Mouse (Mus musculus): ENCODE results near the gene Ntf3. TPM values are rescaled to one million over a fixed set of nuclear protein-coding genes. Genes with fewer than 3 reads are reported as not detected.

Gene Ntf3
- polyA plus RNA-seq (2015; fragmentation: Nextera tagmentation; extraction: Ambion mirVana), result 15.2 and 15.8 TPM in 2 replicates

DNA sequence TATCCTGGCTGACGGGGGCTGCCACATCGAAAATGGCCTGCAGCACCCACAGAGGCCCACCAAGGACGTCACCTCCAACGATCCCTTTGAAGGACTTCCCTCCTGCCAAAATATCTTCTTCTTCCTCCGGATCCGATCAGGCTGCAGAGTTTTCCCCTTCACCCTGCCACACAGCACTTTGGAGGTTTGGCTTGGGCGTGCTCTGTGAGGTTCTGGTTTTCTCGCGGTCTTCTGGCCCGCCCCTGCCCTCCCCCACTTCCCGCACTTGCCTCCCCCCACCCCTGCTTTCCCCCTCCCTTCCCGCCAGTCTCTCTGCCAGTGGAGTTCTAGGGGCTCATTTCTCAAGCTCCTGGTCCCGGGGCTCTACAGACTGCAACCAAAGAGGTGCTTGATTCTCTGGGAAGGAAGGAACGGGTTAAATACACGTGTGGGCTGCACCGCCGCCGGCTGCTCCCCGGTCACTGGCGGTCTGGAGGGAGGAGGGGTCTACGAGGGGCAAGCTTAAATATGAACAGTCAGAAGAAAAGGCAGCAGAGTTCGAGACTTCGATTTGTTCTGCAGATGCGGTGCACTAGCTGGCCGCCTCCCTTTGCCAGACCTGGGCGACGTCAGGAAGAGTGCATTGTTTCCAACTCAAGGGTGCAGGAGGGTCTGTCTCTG, at the start of gene Ntf3:
Gene Ntf3 (minus strand): TSS at position 363 of the 660 bp plus-strand sequence.
- peak within 1 kb of the TSS; percentile 58 for H3K4me3 ChIP-seq (ENCODE audit: low read length)
- WGBS, result 0% methylated on average over 27 of the region's 27 CpGs
- ATAC-seq (ENCODE audit: low FRiP score, low TSS enrichment), result 0 out of 2 replicates have a peak, but pooled peaks have one; percentile 8
- peak within 1 kb of the TSS; percentile 44 for H3K9ac ChIP-seq (replicated peaks; ENCODE audit: low read length)
- H3K36me3 ChIP-seq (ENCODE audit: insufficient read depth, low read length), result no peaks in the 10 kb centered on the region
- H3K9me3 ChIP-seq (ENCODE audit: low read length), result no peaks in the 10 kb centered on the region
- peak within 1 kb of the TSS; percentile 77 for H3K4me2 ChIP-seq (replicated peaks; ENCODE audit: low read depth, low read length)
- H3K4me1 ChIP-seq (ENCODE audit: insufficient read depth, low read length), result peaks cover 51% of the 10 kb centered on the region
- no peaks in the 10 kb centered on the region for H3K27me3 ChIP-seq (ENCODE audit: insufficient read depth, low read length)
- peak within 1 kb of the TSS; percentile 35; the same call in 1 of the 2 replicates for H3K27ac ChIP-seq (ENCODE audit: low read length)

DNA sequence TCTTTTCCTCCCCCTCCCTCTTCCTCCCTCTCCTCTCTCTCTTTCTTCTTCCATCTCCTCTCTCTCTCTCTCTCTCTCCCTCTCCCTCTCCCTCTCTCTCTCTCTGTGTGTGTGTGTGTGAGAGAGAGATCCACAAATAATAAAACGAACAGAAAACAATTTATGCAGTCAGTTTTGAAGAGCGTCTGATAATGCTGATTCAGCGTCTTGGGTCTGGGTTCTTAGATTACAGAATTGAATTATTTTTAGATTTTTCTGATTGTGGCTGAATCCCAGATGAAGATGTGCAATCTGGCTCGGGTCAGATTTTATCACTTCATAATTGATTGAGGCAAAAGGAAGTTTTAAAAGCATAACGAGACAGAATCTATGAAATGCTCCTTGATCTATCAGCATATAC, 46.6 kb upstream of the Ntf3 start:
- WGBS, result 67% methylated on average over 5 of the region's 5 CpGs
- ATAC-seq (ENCODE audit: low FRiP score, low TSS enrichment), result no peak
- no peaks in the 10 kb centered on the region for H3K4me1 ChIP-seq (ENCODE audit: insufficient read depth, low read length)
- H3K9me3 ChIP-seq (ENCODE audit: low read length), result no peaks in the 10 kb centered on the region
- H3K4me2 ChIP-seq (replicated peaks; ENCODE audit: low read depth, low read length), result no peak overlapping the region
- H3K9ac ChIP-seq (replicated peaks; ENCODE audit: low read length), result no peak overlapping the region
- no peaks in the 10 kb centered on the region for H3K27me3 ChIP-seq (ENCODE audit: insufficient read depth, low read length)
- H3K4me3 ChIP-seq (ENCODE audit: low read length), result no peak overlapping the region
- no peaks in the 10 kb centered on the region for H3K36me3 ChIP-seq (ENCODE audit: insufficient read depth, low read length)
- H3K27ac ChIP-seq (ENCODE audit: low read length), result no peak overlapping the region

DNA sequence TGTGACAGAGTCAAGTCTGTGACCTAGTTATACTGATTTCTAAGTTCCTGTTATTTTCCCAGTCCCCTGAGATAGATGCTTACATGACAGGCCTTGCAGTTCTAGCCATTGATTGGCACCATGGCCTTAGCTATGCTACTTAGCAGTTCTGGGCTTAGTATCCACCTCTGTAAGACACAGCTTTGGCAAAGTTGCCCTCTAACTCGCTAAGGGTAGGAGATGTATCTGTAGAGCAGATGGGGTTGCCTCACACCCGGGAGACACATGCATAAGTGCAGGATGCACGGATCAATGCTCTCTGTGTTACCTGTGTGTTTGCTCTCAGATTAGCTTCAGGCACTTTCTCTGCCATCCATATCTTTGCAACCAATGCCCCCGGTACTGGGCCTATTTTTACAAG, 36.7 kb upstream of the Ntf3 start:
- no peak overlapping the region for H3K27ac ChIP-seq (ENCODE audit: low read length)
- no peaks in the 10 kb centered on the region for H3K27me3 ChIP-seq (ENCODE audit: insufficient read depth, low read length)
- no peak overlapping the region for H3K4me3 ChIP-seq (ENCODE audit: low read length)
- WGBS, result 56% methylated on average over 4 of the region's 4 CpGs
- H3K9me3 ChIP-seq (ENCODE audit: low read length), result no peaks in the 10 kb centered on the region
- H3K36me3 ChIP-seq (ENCODE audit: insufficient read depth, low read length), result no peaks in the 10 kb centered on the region
- 0 out of 2 replicates have a peak, but pooled peaks have one; percentile 26 for ATAC-seq (ENCODE audit: low FRiP score, low TSS enrichment)
- no peak overlapping the region for H3K4me2 ChIP-seq (replicated peaks; ENCODE audit: low read depth, low read length)
- peaks cover 10% of the 10 kb centered on the region; the same call in 1 of the 2 replicates for H3K4me1 ChIP-seq (ENCODE audit: insufficient read depth, low read length)
- H3K9ac ChIP-seq (replicated peaks; ENCODE audit: low read length), result no peak overlapping the region

DNA sequence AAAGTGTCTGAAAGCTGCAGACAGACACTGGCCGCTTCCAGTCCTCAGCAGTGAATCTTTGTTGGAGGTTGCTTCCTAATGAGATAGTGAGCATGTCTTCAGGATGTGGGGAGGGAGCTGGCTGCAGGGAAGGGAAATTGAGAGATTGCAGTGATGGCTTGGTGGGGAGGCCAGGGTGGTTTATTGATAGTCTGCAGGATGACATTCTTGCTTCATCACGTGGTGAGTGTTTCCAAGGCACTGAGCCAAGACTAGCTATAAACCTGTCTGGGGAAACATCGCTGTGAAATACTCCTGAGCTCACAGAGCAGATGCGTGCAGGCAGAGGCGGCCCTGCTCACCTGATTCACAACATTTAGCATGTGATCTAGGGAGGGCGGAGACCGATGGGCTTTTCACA, 36.2 kb upstream of the Ntf3 start:
- H3K27me3 ChIP-seq (ENCODE audit: insufficient read depth, low read length), result no peaks in the 10 kb centered on the region
- H3K4me3 ChIP-seq (ENCODE audit: low read length), result no peak overlapping the region
- H3K9ac ChIP-seq (replicated peaks; ENCODE audit: low read length), result no peak overlapping the region
- peaks cover 10% of the 10 kb centered on the region; the same call in 1 of the 2 replicates for H3K4me1 ChIP-seq (ENCODE audit: insufficient read depth, low read length)
- ATAC-seq (ENCODE audit: low FRiP score, low TSS enrichment), result peak; percentile 89
- WGBS, result 17% methylated on average over 7 of the region's 7 CpGs
- no peak overlapping the region for H3K27ac ChIP-seq (ENCODE audit: low read length)
- H3K9me3 ChIP-seq (ENCODE audit: low read length), result no peaks in the 10 kb centered on the region
- no peak overlapping the region for H3K4me2 ChIP-seq (replicated peaks; ENCODE audit: low read depth, low read length)
- H3K36me3 ChIP-seq (ENCODE audit: insufficient read depth, low read length), result no peaks in the 10 kb centered on the region

DNA sequence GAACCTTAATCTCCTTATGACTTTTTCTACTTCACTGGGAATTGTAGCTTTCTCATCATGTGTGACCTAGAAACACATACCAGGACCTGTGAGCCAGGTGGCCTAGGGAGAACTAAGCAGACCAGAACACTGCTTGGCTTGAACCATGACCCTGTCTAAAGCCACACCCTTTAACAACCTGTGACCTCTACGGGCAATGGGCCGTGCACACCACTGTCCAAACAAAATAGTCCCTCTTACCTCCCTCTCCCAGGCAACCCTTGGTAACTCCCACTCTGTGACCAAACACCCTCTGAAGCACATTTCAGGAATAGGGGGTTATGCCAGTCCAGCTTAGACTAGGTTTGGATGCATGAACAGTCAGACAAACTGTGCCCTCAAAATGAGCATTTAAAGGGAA, 35.0 kb upstream of the Ntf3 start:
- H3K27me3 ChIP-seq (ENCODE audit: insufficient read depth, low read length), result no peaks in the 10 kb centered on the region
- H3K4me3 ChIP-seq (ENCODE audit: low read length), result no peak overlapping the region
- H3K9me3 ChIP-seq (ENCODE audit: low read length), result no peaks in the 10 kb centered on the region
- no peak overlapping the region for H3K4me2 ChIP-seq (replicated peaks; ENCODE audit: low read depth, low read length)
- 47% methylated on average over 2 of the region's 2 CpGs for WGBS
- no peak overlapping the region for H3K9ac ChIP-seq (replicated peaks; ENCODE audit: low read length)
- ATAC-seq (ENCODE audit: low FRiP score, low TSS enrichment), result peak; percentile 91
- H3K36me3 ChIP-seq (ENCODE audit: insufficient read depth, low read length), result no peaks in the 10 kb centered on the region
- peaks cover 10% of the 10 kb centered on the region; the same call in 1 of the 2 replicates for H3K4me1 ChIP-seq (ENCODE audit: insufficient read depth, low read length)
- no peak overlapping the region for H3K27ac ChIP-seq (ENCODE audit: low read length)

DNA sequence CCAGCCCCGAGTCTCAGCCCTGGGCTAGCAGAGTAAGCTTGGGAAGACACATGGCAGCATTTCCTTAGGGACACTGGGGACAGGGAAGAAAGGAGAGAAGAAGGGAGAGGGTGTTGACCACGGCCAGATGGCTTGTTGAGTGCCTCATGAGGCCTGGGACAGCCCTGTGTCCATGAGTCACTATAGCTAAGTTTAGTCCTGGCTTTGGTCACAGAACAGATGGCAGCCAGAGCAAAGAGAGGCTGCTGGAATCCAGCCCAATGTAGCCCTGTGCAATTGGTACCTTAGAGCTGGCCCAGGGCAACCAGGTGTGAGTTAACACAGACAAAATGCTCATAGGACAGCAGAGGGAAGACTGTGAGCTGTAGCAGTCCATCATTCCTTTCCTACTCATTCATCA, 33.2 kb upstream of the Ntf3 start:
- H3K36me3 ChIP-seq (ENCODE audit: insufficient read depth, low read length), result no peaks in the 10 kb centered on the region
- no peak for ATAC-seq (ENCODE audit: low FRiP score, low TSS enrichment)
- peaks cover 10% of the 10 kb centered on the region; the same call in 1 of the 2 replicates for H3K4me1 ChIP-seq (ENCODE audit: insufficient read depth, low read length)
- no peaks in the 10 kb centered on the region for H3K27me3 ChIP-seq (ENCODE audit: insufficient read depth, low read length)
- no peak overlapping the region for H3K9ac ChIP-seq (replicated peaks; ENCODE audit: low read length)
- no peak overlapping the region for H3K4me2 ChIP-seq (replicated peaks; ENCODE audit: low read depth, low read length)
- H3K4me3 ChIP-seq (ENCODE audit: low read length), result no peak overlapping the region
- no peaks in the 10 kb centered on the region for H3K9me3 ChIP-seq (ENCODE audit: low read length)
- WGBS, result 74% methylated on average over 2 of the region's 2 CpGs
- H3K27ac ChIP-seq (ENCODE audit: low read length), result no peak overlapping the region

DNA sequence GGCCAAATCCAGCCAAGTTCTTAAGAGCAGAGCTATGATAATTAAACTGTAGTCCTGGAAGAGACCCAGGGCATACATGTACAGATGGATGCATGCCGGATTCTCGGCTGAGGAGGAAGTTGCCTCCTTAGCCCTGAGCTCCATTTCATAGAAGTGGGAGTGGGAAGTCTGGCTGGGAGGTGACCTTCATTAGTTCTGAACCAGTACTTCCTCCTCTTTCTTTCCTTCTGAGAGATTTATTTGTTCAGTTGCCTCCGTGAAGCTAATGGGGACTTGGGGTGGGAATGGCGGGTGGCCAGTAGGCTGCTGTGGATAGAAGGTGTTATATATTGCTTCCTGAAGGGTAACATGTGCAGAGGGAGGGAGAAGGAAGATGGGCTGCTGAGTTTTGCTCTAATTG, 28.1 kb upstream of the Ntf3 start:
- Histone ChIP-seq H3K4me2 (replicated peaks; ENCODE audit: low read depth, low read length) (no peak overlapping the region), H3K4me3 (ENCODE audit: low read length) (no peak overlapping the region), H3K36me3 (ENCODE audit: insufficient read depth, low read length) (no peaks in the 10 kb centered on the region), H3K27ac (ENCODE audit: low read length) (no peak overlapping the region), H3K9ac (replicated peaks; ENCODE audit: low read length) (no peak overlapping the region), H3K4me1 (ENCODE audit: insufficient read depth, low read length) (0 out of 2 replicates have a peak, but pooled peaks cover 5% of the 10 kb centered on the region), H3K27me3 (ENCODE audit: insufficient read depth, low read length) (no peaks in the 10 kb centered on the region), H3K9me3 (ENCODE audit: low read length) (no peaks in the 10 kb centered on the region)
- 14% methylated on average over 4 of the region's 4 CpGs for WGBS
- peak; percentile 43; the same call in 1 of the 2 replicates for ATAC-seq (ENCODE audit: low FRiP score, low TSS enrichment)

DNA sequence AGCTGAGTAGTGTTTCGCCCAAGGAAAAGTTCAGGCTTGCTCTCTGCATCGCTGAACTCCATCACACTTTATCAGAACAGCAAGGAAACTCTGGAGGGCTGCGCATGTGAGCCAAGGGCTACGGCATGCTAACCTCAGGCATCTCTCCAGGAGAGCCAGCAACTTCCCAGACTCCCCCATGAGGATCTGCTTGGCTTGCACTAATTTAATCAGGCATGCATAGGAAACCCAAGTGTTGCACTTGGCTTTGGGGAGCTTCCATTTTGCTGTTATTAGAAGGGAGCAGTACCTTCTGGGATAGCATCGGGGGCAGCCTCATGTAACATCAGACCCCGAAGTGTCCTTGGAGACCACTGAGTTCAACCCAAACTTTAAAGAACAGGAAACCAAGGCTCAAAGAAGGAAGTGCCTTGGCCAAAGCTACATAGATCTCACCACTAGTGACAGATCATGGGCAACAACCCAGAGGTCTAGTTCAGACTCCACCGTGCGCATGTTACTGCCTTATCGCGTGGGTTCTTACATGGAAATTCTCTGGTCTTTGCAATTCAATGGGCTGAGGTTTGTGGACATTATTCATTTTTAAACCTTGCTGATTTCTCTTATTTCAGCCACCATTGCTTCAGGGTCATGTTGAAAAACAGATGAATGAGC, 23.6 kb upstream of the Ntf3 start:
- peak; percentile 75 for ATAC-seq (ENCODE audit: low FRiP score, low TSS enrichment)
- H3K9ac ChIP-seq (replicated peaks; ENCODE audit: low read length), result no peak overlapping the region
- H3K27ac ChIP-seq (ENCODE audit: low read length), result no peak overlapping the region
- H3K4me2 ChIP-seq (replicated peaks; ENCODE audit: low read depth, low read length), result no peak overlapping the region
- 0 out of 2 replicates have a peak, but pooled peaks cover 5% of the 10 kb centered on the region for H3K4me1 ChIP-seq (ENCODE audit: insufficient read depth, low read length)
- H3K36me3 ChIP-seq (ENCODE audit: insufficient read depth, low read length), result no peaks in the 10 kb centered on the region
- no peaks in the 10 kb centered on the region for H3K27me3 ChIP-seq (ENCODE audit: insufficient read depth, low read length)
- no peak overlapping the region for H3K4me3 ChIP-seq (ENCODE audit: low read length)
- no peaks in the 10 kb centered on the region for H3K9me3 ChIP-seq (ENCODE audit: low read length)
- WGBS, result 53% methylated on average over 10 of the region's 10 CpGs

DNA sequence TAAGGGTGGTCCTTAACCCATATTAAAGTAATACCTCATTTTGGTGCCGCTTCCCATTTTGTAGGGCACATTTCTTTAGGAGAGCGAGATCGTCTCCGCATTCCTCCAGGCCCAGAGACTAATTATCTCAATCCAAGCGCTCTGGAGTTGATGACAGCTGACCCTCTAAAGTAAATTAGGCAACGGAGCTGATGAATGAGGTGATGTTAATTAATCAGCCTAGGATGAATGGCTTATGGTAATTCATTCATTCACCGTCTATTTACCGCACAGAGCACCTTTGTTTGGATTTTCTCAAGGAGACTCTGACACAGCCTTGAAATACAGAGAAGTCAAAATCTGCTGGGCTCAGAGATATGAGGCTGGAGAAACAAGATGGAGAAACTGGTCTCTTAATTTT, 20.7 kb upstream of the Ntf3 start:
- H3K27me3 ChIP-seq (ENCODE audit: insufficient read depth, low read length), result no peaks in the 10 kb centered on the region
- H3K36me3 ChIP-seq (ENCODE audit: insufficient read depth, low read length), result no peaks in the 10 kb centered on the region
- no peaks in the 10 kb centered on the region for H3K9me3 ChIP-seq (ENCODE audit: low read length)
- H3K4me2 ChIP-seq (replicated peaks; ENCODE audit: low read depth, low read length), result no peak overlapping the region
- H3K4me1 ChIP-seq (ENCODE audit: insufficient read depth, low read length), result peaks cover 11% of the 10 kb centered on the region; the same call in 1 of the 2 replicates
- H3K4me3 ChIP-seq (ENCODE audit: low read length), result no peak overlapping the region
- ATAC-seq (ENCODE audit: low FRiP score, low TSS enrichment), result no peak
- H3K27ac ChIP-seq (ENCODE audit: low read length), result no peak overlapping the region
- H3K9ac ChIP-seq (replicated peaks; ENCODE audit: low read length), result no peak overlapping the region
- 75% methylated on average over 8 of the region's 8 CpGs for WGBS

DNA sequence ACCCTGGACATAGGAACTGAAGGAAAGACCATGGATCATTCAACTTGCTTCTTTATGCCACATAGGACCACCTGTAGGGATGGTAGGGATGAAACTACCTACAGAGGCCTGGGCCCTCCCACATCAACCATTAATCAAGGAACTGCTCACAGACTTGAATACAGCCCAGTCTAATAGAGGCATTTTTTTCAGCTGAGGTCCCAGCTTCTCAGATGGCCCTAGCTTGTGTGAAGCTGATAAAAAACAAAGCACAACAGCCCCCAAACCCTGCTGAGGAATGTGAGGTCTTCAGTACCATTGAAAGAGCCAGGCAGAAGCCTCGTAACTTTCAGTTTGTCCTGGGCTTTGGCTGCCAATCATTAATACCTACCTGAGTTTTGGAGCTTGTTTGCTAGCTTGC, 19.4 kb upstream of the Ntf3 start:
- no peaks in the 10 kb centered on the region for H3K36me3 ChIP-seq (ENCODE audit: insufficient read depth, low read length)
- no peak overlapping the region for H3K4me3 ChIP-seq (ENCODE audit: low read length)
- no peaks in the 10 kb centered on the region for H3K9me3 ChIP-seq (ENCODE audit: low read length)
- H3K9ac ChIP-seq (replicated peaks; ENCODE audit: low read length), result no peak overlapping the region
- no peak overlapping the region for H3K27ac ChIP-seq (ENCODE audit: low read length)
- H3K4me2 ChIP-seq (replicated peaks; ENCODE audit: low read depth, low read length), result no peak overlapping the region
- peaks cover 11% of the 10 kb centered on the region; the same call in 1 of the 2 replicates for H3K4me1 ChIP-seq (ENCODE audit: insufficient read depth, low read length)
- 86% methylated on average over 1 of the region's 1 CpGs for WGBS
- no peaks in the 10 kb centered on the region for H3K27me3 ChIP-seq (ENCODE audit: insufficient read depth, low read length)
- ATAC-seq (ENCODE audit: low FRiP score, low TSS enrichment), result no peak
